Mouse (Mus musculus) lung, adult 2 months (tissue): Measurements from ENCODE around the gene Epha8.

Experiments
- CTCF ChIP-seq: fragments of 200-500 bp; IDR thresholded peaks from 2 replicates; pipeline ENCODE4 v1.5.1; 2011; ENCODE audit warnings: mild to moderate bottlenecking, low read length, control low read depth; ENCODE audit not compliant: insufficient read depth
- POLR2A ChIP-seq: fragments of 200-500 bp; IDR thresholded peaks from 2 replicates; pipeline ENCODE4 v1.6.1; 2011; ENCODE audit warnings: low read depth, mild to moderate bottlenecking, control low read depth, low read length, borderline replicate concordance; ENCODE audit errors: extremely low read depth

- TF ChIP-seq POLR2A (no peak), CTCF (no peak)
Measured at GRCm38 (mm10) chr4:136896461-136896860, 60.2 kb downstream of the Epha8 start.
